Mouse (Mus musculus) heart, adult 9 months (tissue): ENCODE results near the gene Stk39.

Experiments
- DNase-seq, 2 experiments: peaks; one replicate each; pipeline ENCODE4 v3.0.0; 2022; ENCODE audit warnings: low spot score in 2 of 2

Stk39 gene

DNA sequence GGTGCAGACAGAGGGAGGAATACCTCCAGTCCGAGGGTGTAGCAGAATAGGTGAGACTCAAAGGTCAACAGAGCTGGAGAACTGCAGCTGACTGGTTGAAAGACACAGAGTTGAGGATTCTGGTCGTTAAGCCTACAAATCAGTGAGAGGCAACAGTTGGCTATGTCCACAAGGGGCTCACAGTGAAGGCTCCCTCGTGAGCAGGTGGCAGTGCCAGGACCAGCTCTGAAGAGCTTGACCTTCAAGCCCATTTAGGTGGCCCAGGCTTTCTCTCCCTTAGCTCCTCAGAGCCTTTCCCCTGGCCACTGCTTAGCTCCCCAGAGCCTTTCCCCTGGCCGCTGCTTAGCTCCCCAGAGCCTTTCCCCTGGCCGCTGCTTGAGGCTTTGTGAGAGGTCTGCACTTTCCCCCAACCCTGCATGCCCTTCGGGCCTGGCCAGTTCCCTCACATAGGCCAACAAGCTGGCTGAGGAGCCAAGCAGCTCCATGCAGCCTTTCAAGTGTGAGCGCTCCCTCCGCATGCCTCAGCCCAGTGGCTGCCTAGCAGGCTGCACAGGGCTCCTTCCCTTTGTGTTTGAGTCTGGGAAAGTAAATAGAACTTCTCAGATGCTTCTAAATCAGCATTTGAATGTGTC lies 125.3 kb downstream of the Stk39 start:
- DNase-seq = no peak

DNA sequence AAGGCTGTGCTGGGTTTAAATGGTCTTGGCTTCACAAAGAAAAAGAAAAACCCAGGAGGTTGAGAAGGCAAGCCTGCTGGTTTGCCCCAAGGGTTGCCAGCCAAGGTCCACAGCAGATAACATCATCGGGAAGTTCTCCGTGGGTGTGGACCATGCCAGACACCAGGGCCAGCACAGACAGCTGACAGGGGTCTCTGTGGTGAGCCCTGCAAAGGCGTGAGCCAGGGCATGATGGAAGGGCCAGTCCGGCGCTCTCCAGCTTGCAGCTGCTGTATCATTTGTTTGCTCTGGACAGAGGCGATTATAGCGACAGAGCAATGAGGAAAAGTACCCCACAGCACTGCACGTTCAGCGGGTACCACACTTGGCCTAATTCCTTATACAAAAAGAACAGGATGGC lies 126.8 kb downstream of the Stk39 start:
- DNase-seq = no peak

DNA sequence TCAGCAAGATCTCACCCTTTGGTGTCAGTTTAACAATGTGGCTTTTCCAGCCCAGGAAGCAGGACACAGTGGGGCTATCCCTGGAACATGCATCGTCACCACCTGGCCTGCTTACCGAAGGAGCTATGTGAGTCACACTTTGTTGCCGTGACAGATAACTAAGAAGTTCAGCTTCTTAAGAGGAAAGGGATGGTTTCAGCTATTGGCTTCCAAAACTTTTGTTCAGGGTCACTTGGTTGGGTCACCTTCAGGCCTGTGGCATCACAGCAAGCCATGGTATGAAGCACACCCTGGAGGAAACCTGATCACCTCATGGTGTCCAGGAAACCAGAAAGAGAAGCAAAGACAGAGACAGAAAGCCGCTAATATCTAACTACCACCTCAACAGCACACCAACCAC lies 128.3 kb downstream of the Stk39 start:
- DNase-seq = no peak

DNA sequence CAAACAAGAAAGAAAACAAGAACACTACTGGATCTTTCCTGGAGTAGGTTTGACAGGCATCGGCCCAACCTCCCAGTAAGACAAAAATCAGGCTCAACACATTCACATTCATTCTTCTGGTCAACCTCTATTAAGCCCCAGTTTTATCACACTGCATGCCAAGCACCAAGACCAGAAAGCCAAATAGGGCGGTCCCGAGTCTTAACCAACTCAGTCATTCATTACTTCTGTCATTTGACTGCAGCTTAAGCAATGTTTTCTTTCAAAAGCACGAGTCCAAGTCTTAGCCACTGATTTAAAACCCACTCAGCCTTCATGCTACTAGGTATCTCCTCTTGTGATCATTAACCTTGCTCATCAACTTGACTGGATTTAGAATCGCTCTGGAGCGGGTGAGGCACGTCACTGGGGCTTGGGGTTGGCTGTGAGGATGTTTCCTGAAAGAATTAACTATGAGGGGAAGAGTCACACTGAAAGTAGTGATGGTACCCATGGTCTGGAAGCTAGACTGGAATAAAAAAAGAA lies 129.9 kb downstream of the Stk39 start:
- DNase-seq = no peak

DNA sequence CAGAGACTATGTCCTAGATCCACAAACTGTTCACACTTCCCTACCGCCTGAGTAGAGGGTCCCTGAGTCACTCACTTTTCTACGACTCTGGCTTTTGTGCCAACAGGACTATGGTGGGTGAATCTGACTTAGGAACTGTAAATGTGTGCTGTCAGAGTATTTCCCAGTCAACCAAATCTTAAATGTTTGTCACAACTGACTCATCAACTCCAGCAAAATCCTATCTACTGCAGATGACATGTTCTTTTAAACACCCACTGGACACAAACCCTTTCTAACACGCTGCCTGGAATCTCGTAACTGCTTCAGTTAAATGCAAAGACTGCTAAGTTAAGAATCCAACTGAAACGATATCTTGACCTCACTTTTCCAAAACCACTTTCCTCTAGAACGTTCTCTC lies 135.2 kb downstream of the Stk39 start:
- DNase-seq = no peak

DNA sequence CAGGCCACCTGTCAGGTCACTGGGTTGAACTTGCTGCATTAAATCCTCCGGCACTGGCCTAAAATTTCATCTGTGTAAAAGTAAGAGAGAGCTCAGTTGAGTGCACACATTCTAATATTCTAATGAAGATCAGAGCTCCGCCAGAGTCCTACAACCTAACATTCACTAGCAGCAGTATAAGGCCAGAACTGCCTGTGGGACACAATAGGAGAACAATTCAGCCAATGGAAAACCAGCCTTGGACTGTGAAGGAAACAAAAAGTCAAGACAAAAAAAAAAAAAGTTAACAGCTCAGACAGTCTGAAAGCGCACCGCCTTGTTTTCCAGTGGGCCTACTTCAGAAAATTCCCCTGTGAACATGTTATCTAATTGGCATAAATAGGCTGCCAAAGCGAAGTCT lies 137.1 kb downstream of the Stk39 start:
- DNase-seq = no peak

DNA sequence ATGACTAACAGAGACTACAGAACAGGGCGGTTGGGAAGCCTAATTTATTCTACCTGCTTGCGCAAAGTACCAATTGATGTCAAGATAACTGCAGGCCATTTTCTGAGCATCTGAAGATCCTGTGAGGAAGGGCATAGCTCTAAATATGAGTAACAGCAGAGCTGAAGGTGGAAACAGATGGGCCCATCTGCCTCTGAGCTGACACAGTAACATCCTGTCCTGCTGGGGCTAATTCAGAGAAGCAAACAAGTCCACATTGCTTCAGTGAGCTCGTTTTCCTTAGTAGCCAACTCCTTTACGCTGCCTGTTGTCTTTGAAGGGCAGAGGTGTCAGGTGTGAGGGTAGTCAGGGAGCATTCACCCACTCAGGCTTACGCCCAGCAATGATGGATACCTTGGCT lies 146.8 kb downstream of the Stk39 start:
- DNase-seq = no peak

DNA sequence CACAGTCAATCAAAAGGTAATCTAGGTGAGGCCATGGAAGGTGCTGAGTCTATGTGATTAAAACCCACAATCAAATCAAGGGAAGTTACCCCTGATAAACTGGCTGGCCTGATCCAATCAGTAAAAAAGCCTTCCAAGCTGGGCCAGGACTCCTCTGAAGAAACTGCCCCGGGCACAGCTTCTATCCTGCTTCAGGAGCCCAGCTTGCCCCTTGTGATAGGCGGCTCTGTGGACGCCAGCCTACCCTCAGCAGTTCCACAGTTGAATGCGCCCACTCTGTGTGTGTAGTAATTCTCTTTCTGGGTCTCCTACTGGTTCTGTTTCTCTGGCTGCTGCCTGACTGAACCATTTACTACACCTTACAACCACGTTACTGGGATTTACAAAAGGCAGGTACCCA lies 150.8 kb downstream of the Stk39 start:
- no peak for DNase-seq

DNA sequence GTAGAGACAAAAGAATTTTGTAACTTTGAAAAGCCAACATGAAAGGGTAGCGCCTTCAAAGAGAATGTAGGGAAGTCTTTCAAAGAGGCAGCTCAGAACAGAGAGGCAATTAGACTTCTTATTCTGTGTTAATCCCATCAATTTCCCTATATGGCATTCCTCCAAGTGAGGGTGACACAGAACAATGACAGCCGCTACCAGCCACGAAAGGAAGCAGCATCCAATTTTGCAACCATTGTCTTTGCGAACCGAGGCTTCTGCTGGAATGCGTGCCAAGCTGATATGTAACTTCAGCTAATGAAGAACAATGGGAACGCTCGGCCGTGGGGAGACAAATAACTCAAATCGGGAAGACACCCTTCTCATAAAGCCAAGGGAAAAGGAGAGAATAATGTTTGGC lies 151.4 kb downstream of the Stk39 start:
- no peak for DNase-seq

DNA sequence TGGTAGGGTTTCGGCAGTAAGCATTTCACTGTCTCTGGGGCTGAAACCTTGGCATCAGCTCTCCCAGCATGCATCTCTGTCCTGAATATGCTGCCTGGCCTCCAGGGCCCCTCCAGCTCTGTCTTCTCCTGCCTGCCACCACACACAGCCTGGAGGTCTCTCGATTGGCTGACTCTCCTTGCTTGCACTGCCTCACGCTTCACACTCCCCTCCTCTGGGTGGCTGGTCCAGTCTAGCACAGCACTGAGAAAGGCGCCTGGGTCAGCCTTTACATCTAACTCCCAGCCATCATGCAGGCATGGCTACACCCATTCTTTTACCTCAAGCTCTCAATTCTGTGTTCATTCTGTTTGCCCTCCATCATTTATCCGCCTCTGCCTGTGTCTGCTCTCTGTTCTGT lies 153.6 kb downstream of the Stk39 start:
- no peak for DNase-seq

DNA sequence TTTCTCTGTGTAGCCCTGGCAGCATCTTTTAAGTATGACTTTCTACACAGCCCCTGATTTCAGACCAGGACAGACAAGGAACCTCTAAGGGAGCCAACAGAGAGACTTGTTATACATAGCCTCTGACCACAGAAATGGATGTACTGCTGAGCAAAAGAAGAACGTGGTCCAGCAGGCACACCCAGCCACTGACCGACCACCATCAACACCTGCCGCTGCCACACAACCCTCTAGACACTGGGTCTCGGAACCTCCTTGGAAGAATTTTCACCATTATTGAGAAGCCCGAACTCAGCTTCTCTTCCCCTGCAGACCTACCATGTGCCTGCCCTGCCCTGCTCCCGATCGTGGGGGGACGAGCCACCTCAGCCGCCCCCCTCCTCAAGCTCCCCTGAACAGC lies 154.2 kb downstream of the Stk39 start:
- no peak for DNase-seq

DNA sequence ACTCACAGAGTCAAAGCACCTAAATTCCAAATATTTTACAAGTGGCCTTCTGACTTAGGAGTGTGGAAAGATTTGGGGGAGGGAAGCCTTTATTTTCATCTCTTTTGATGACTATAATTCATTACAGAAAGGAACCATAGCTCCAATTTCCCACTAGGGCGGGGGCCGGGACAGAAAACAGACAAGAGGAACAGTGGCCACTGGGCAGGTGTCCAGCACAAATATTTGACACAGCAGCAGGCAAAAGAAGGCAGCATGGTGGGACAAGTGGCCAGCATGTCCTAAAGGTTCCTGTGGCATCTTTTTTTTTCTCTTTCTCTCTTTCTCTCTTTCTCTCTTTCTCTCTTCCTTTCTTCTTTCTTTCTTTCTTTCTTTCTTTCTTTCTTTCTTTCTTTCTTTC lies 154.6 kb downstream of the Stk39 start:
- DNase-seq = peak; percentile 7 to 42

DNA sequence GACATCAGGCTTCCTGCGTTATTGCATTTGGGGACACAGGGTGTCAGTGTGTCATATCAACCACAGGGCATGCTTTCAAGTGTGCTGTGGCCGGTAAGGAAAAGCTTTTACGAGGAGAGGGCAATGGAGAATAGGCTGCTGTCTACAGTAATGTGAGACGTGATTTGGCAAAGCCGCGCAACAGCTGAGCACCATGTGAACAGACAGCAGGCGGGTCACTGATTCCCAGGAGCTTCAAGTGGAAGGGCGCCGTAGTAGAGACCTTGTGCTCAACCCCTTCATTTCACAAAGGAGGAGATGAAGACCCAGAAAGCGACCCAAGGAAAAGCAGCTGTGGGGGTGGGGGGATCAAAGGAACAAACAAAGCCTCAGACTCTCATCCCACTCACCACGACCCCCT lies 156.8 kb downstream of the Stk39 start:
- peak in 1 of 2 experiments; percentile 7 for DNase-seq

DNA sequence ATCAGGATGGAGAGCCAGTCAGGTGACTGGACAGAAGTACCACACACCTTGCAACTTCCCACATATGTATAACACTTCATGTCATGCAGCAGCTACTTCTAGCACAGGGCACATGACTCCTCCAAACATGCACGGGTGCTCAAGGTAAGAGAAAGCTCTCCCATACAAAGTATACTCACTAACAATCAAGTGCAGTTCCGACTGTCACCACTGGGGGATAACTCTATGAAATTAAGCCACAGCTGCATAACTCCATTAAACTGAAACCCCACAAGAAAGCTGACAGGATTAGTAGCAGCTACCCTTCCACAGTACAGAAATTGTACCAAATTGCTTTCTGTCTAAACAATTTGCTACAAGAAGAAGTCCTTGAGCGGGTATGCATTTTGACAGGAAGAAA lies 161.9 kb downstream of the Stk39 start:
- no peak for DNase-seq

DNA sequence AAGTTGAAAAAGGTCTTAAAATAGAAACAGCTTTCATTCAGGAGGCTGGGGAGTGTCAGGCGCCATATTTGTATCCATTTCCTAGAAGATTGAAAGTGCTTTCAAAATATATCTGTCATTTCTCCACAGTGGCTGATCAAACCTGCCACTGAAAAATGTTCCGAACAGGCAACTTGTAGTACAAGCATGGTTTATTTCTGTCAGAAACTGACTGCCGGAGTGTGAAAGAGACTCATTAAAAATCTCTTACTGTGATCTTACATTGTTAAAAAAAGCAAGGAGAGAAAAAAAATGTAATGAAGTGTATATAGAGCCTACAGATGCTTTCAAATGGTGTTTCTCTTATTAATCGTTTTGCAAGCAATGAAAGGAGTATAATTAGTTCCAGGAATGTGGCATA lies 165.5 kb downstream of the Stk39 start:
- no peak for DNase-seq

DNA sequence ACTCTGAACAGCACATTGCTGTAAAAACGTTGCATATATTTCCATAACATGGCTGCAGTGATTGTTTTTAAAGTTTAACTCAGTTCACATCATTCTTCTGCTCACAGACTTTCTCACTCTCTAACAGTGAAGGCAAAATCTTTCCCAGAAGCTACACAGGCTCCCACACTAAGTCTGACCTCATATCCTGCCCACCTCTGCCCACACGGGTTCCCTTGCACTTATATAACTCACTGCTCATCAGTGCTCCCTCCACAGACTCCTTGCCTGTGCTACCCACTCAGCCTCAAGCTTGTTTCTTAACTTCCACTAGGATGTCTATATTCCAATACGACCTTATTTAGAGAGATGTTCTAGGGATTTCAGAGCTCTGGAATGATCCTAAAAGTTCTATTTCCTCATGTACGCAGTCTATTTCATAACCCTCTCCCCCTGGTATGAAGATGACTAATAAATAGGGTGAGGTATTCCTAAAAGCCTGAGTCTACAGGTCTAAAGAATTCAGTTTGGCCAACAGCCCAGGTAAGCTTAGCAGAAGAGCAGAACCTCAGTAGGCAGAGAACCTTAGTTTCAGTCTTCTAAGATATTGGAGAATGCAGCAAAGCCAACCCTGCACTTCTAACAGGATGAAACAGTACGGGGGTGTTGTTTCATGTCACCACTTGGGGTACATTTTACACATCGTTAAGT lies 167.2 kb downstream of the Stk39 start:
- no peak for DNase-seq

DNA sequence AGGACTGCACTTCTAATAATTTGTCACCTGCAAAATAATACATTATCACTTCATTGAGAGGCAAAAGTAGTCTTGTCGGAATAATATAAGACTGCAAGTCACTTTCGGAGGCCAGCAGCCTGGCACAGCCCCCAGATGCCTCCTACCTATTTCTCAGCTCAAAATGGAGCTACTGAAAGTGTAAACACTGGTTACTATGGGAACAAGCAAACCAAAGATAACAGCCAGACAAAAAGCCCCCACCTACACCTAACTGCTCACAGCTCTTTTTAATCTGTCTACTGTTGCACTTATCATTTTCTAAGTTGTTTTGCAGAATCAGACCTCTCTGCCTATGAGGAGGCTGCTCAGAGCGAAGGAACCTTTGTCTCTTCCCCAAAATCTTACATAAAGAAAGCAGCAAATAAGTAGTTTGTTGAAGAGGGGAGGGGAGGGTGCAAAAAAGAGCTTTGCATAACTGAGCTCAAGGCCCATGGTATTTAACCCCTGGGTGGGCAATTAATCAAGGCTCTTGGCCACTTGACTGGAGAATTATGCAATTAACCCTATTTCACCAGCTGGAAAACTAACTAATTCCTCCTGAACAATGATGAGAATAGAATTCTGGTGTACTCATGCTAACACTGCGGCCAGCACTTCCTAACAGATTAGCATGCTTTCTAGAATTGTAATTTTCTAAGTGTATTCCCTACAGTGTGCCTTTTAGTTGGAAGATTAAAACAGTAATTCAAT lies 170.1 kb downstream of the Stk39 start:
- no peak for DNase-seq

DNA sequence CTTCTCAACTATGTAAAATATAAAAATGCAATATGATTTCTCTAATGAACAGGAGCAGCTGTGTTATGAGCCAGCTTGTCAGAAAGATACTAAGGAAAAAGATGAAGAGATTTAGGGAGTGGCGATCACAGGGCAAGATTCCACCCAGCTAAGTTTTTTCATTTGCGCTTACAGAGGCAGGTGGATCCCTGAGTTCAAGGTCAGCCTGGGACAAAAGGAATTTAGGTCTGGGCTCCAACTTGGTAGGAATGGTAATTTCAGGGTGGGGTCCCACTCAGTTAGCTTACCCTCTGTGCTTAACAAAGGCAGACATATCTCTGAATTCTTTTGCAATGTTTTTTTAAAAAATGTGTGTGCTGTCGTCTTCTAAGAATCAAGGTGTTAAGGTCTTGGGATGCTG lies 173.7 kb downstream of the Stk39 start:
- DNase-seq = no peak

DNA sequence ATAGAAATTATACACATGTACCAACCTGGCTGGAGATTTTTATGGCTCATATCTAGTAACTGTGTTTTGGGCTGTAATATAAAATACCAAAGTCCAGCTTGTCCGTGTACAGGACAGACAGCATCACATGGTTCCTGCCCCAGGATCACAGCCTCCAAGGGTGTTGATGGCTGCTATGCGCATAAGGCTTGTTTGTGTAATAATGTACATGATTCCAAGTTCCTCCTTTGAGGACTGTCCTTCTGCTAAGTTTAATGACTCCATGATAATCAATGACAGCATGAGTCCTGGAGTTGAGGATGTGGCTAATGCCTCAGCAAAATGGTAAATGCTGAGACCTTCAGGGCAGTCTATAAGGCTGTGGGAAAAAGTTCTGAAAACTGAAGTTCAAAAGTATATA lies 174.1 kb downstream of the Stk39 start:
- no peak for DNase-seq

DNA sequence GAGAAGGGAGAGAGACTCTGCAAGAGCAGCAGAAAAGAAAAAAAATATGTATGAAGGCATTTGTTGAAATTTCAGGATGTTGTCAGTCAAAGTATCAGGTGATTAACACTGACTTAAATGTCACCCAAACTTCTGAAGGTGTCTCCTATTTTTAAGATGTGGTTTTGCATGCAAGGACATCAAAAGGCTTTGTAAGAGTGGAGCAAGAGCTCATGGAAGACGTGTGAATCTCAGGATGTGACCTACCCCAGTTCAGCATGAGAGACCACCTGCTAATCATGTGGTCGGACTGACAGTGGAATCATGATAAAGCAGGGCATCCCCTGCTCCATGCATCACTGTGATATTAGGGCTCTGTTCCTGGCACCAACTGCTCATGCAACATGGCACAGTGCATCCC lies 175.3 kb downstream of the Stk39 start:
- DNase-seq = no peak

DNA sequence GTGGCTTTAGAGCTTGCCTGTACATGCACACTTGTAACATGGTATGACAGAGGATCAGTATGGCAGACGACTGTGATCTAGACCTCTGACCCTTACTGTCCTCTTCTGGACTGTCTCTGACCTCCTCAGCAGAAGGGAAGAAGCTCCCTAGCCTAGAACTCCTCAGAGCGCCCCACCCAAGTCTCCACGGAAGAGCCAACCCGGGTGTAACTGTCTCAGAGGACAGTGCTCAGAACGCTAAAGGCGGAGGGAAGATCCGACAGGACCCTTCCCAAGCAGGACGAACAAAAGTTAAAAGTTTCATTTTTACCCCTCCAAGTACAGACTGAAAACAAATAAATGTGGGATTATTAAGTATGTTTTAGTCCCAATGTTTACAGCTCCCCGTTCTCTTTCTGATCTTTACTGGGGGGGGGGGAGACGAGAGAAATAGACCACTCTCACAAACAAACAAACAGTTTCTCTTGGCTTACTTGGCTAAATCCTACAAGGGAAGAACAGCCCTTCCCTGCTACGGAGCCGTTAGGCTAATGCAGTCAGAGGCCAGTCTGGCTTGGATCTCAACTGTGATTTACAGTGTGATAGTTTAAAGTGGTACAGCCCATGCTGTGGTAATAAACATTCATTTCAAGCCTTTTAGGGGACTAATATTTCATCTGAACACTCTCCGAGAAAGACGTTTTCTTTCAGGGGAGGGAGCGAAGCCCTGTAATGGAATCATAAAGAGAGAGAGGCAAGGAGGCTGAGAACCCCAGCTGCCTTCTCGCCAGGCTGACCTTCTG lies 179.3 kb downstream of the Stk39 start:
- DNase-seq = no peak

DNA sequence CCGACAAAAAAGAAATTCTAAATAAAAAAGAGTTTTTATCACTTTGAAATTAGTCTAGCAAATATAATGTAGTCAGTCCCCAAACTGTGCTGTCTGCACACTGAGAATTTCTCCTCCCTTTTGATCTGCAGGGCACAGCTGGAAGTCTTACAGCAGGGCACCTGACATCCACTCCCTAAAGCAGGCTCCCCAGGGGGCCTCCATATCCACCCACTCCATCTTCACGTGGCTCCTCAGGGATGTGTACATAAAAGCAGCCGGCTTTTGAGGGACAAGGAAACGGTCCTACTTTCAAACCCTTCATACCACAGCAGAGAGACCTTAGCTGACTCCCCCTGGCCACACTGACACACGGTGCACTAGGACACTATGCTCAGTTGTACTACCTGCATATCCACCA lies 180.2 kb downstream of the Stk39 start:
- no peak for DNase-seq
